Mouse (Mus musculus): ENCODE measurements around the gene Tsen34. TPM values are rescaled to one million over a fixed set of nuclear protein-coding genes. Genes with fewer than 3 reads are reported as not detected.

Tsen34 gene
- 274 and 286 TPM in 2 replicates for polyA plus RNA-seq (2015; fragmentation: Nextera tagmentation; extraction: Ambion mirVana)

GRCm38 (mm10) chr7:3692382-3692986 is at the start of gene Tsen34:
Gene Tsen34 (plus strand): TSS chr7:3692863.
- peak; percentile 67 for ATAC-seq (replicated peaks; ENCODE audit: low FRiP score)
- Histone ChIP-seq H3K9ac (peak within 1 kb of the TSS; percentile 90), H3K4me2 (peak within 1 kb of the TSS; percentile 90), H3K4me3 (replicated peaks) (peak within 1 kb of the TSS; percentile 76), H3K4me1 (peaks cover 25% of the 10 kb centered on the region), H3K9me3 (replicated peaks) (no peaks in the 10 kb centered on the region), H3K27ac (peak within 1 kb of the TSS; percentile 99), H3K36me3 (peaks cover 42% of the 10 kb centered on the region), H3K27me3 (no peaks in the 10 kb centered on the region)
- under 1% methylated on average over 49 of the region's 49 CpGs for WGBS

DNA sequence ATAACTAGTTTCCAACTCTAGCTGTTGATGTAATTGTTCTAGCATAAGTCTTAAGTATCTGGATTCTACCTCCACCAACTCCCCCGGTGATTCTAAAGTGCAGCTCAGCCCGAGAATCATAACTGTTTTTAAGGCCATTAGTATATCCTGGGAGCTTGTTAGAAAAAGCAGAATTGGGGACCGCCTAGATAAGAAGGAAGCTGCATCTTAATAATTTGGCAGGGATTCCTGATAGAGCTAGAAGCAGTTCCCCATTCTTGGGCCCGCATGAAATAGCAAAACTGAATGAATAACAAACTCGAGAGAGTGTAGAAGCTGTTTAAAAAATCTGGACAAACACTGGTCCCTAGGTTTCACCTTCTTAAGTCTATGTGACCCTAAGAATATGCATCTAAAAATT is 49.3 kb upstream of the Tsen34 start:
- Histone ChIP-seq H3K27ac (no peak overlapping the region), H3K4me2 (peak overlapping the region; percentile 75; the same call in 1 of the 2 replicates), H3K9me3 (replicated peaks) (no peaks in the 10 kb centered on the region), H3K9ac (no peak overlapping the region), H3K4me1 (peaks cover 30% of the 10 kb centered on the region), H3K4me3 (replicated peaks) (no peak overlapping the region), H3K27me3 (no peaks in the 10 kb centered on the region), H3K36me3 (peaks cover 53% of the 10 kb centered on the region)
- 68% methylated on average over 5 of the region's 5 CpGs for WGBS
- ATAC-seq (replicated peaks; ENCODE audit: low FRiP score) = no peak

GRCm38 (mm10) chr7:3643843-3644242 is 48.8 kb upstream of the Tsen34 start:
- H3K9ac ChIP-seq = peak overlapping the region; percentile 24; the same call in 1 of the 2 replicates
- ATAC-seq (replicated peaks; ENCODE audit: low FRiP score) = no peak
- 0 out of 2 replicates have a peak overlapping the region, but pooled peaks have one; percentile 99 for H3K27ac ChIP-seq
- 19% methylated on average over 9 of the region's 9 CpGs for WGBS
- no peaks in the 10 kb centered on the region for H3K9me3 ChIP-seq (replicated peaks)
- H3K27me3 ChIP-seq = no peaks in the 10 kb centered on the region
- peak overlapping the region; percentile 99 for H3K4me3 ChIP-seq (replicated peaks)
- peaks cover 34% of the 10 kb centered on the region for H3K4me1 ChIP-seq
- peak overlapping the region; percentile 75 for H3K4me2 ChIP-seq
- peaks cover 53% of the 10 kb centered on the region for H3K36me3 ChIP-seq

DNA sequence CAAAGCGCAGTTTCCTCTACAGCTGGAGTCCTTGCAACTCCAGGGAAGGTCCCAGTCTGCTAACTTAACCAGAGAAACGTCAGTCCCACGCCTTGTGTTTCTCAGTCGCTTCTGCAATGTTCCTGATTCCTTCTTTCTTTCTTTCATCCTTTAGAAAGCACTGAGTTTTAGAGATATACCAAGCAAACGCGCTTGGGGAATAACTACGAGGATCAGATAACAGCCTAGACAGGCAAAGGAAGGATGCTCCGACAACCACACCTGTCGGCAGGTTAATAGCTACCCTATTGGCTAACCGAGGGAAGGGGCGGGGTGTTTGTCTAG is 48.4 kb upstream of the Tsen34 start:
- WGBS = under 1% methylated on average over 11 of the region's 11 CpGs
- Histone ChIP-seq H3K4me1 (peaks cover 38% of the 10 kb centered on the region), H3K9ac (peak overlapping the region; percentile 24; the same call in 1 of the 2 replicates), H3K36me3 (peaks cover 51% of the 10 kb centered on the region), H3K27ac (peak overlapping the region; percentile 99), H3K4me2 (peak overlapping the region; percentile 75), H3K27me3 (no peaks in the 10 kb centered on the region), H3K9me3 (replicated peaks) (no peaks in the 10 kb centered on the region), H3K4me3 (replicated peaks) (peak overlapping the region; percentile 99)
- peak; percentile 0; the same call in 1 of the 2 replicates for ATAC-seq (replicated peaks; ENCODE audit: low FRiP score)

DNA sequence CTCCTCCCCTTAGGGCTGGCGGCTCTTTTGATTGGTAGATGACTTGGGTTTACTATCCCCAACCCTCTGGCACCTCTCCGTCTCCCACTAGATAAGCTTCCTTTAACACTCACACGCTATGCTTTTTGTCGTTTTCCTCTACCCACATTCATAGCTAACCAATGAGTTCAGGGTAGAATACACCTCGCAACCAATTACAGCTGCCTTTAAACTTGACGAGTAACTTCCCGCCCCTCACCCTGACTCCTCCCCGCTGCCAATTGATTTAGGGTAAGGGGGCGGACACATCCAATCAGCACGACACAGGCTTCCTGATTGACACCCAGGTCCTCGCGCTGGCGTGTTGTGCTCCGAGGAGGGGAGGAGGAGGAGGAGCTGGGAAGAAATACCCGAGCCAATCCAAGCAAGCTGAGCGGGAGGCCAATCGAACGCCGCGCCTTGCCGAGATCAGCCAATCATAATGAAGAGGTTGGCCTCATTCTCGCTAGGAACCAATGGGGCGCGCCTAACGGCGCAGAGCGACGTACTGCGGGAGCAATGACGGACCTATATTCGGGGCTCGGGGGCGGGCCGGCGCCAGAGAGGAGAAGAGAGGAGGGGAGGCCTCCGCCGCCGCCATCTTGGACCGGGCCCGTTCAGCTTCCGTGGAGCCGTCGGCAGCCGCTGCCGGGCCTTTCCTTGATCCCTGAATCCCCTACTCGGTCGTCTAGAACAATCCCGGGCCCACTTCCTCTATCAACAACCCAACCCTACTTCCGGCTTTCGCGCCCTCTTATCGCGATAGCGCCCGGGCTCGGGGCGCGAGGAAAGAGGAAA is 47.8 kb upstream of the Tsen34 start, which contains the start of gene Cnot3:
Gene Cnot3 (plus strand): TSS at position 597 of the 816 bp plus-strand sequence.
- Histone ChIP-seq H3K27me3 (no peaks in the 10 kb centered on the region), H3K4me1 (peaks cover 38% of the 10 kb centered on the region), H3K36me3 (peaks cover 49% of the 10 kb centered on the region), H3K9me3 (replicated peaks) (no peaks in the 10 kb centered on the region), H3K4me2 (peak within 1 kb of the TSS; percentile 76), H3K27ac (peak within 1 kb of the TSS; percentile 99), H3K9ac (peak within 1 kb of the TSS; percentile 100), H3K4me3 (replicated peaks) (peak within 1 kb of the TSS; percentile 99)
- WGBS = under 1% methylated on average over 58 of the region's 58 CpGs
- ATAC-seq (replicated peaks; ENCODE audit: low FRiP score) = peak; percentile 99

- 0 out of 2 replicates have a peak, but pooled peaks have one; percentile 0 for ATAC-seq (replicated peaks; ENCODE audit: low FRiP score)
- Histone ChIP-seq H3K9me3 (replicated peaks) (no peaks in the 10 kb centered on the region), H3K36me3 (peaks cover 49% of the 10 kb centered on the region), H3K4me3 (replicated peaks) (peak overlapping the region; percentile 99), H3K4me2 (peak overlapping the region; percentile 76), H3K9ac (peak overlapping the region; percentile 100), H3K27ac (peak overlapping the region; percentile 99), H3K27me3 (no peaks in the 10 kb centered on the region), H3K4me1 (peaks cover 38% of the 10 kb centered on the region)
- WGBS = 0% methylated on average over 53 of the region's 58 CpGs
Observed at GRCm38 (mm10) chr7:3645488-3646025, 47.1 kb upstream of the Tsen34 start.

DNA sequence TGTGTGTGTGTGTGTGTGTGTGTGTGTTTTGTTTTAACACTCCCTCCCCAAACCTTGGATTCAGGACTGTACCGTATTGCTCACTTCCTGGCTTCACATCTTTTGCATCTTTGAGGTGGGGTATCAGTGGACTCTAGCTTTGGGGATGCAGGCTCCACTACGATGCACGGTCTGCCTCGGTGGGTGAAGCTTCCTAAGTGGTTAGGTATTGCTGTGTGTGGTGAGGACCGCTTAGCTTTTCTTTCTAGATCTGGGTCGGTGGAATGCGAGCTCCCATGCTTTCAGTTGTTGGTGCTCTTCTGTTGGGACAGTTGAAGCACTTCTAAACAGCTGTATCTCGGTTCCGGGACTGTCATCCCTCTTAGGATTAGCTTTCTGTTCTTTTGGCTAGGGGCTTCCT is 46.5 kb upstream of the Tsen34 start:
- 15% methylated on average over 9 of the region's 9 CpGs for WGBS

GRCm38 (mm10) chr7:3646641-3647040 is 46.0 kb upstream of the Tsen34 start:
- WGBS = 57% methylated on average over 4 of the region's 4 CpGs
- Histone ChIP-seq H3K4me1 (peaks cover 38% of the 10 kb centered on the region), H3K36me3 (peaks cover 49% of the 10 kb centered on the region), H3K9me3 (replicated peaks) (no peaks in the 10 kb centered on the region), H3K27me3 (no peaks in the 10 kb centered on the region), H3K27ac (no peak overlapping the region), H3K9ac (peak overlapping the region; percentile 100), H3K4me3 (replicated peaks) (peak overlapping the region; percentile 99), H3K4me2 (peak overlapping the region; percentile 76)
- no peak for ATAC-seq (replicated peaks; ENCODE audit: low FRiP score)

More for the DNA sequence above, 46.5 kb upstream of the Tsen34 start:
- Histone ChIP-seq H3K4me2 (peak overlapping the region; percentile 76), H3K27ac (peak overlapping the region; percentile 99; the same call in 1 of the 2 replicates), H3K9ac (peak overlapping the region; percentile 100), H3K9me3 (replicated peaks) (no peaks in the 10 kb centered on the region), H3K27me3 (no peaks in the 10 kb centered on the region), H3K4me3 (replicated peaks) (peak overlapping the region; percentile 99), H3K36me3 (peaks cover 49% of the 10 kb centered on the region), H3K4me1 (peaks cover 38% of the 10 kb centered on the region)
- no peak for ATAC-seq (replicated peaks; ENCODE audit: low FRiP score)

DNA sequence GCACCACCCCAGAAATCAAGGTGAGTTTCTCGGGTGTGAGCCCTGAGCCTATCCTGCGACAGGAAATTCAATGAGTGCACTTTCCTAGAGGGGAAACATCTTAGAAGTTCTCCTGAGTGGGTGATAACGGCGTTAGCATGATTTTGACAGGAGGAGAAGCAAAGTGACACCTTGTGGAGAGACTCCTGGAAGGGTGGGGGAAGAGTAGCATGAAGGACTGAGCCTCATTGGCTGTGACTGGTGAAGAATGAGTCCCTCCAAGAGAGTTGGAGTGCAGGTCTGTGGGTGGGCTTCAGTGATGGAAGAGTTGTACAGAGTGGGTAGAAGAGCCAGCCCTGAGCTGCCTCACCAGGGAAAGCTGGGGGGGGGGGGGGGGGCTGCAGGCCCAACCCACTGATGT is 35.7 kb upstream of the Tsen34 start:
- H3K27me3 ChIP-seq = no peaks in the 10 kb centered on the region
- H3K4me1 ChIP-seq = no peaks in the 10 kb centered on the region
- no peaks in the 10 kb centered on the region for H3K9me3 ChIP-seq (replicated peaks)
- H3K9ac ChIP-seq = no peak overlapping the region
- H3K36me3 ChIP-seq = peaks cover 100% of the 10 kb centered on the region
- H3K4me3 ChIP-seq (replicated peaks) = no peak overlapping the region
- no peak for ATAC-seq (replicated peaks; ENCODE audit: low FRiP score)
- H3K27ac ChIP-seq = no peak overlapping the region
- 87% methylated on average over 4 of the region's 4 CpGs for whole genome bisulfite sequencing
- H3K4me2 ChIP-seq = no peak overlapping the region

- Histone ChIP-seq H3K36me3 (peaks cover 99% of the 10 kb centered on the region), H3K4me2 (no peak overlapping the region), H3K4me1 (peaks cover 4% of the 10 kb centered on the region), H3K4me3 (replicated peaks) (no peak overlapping the region), H3K9ac (no peak overlapping the region), H3K9me3 (replicated peaks) (no peaks in the 10 kb centered on the region), H3K27ac (no peak overlapping the region), H3K27me3 (no peaks in the 10 kb centered on the region)
- WGBS = 93% methylated on average over 14 of the region's 14 CpGs
- no peak for ATAC-seq (replicated peaks; ENCODE audit: low FRiP score)
Observed at GRCm38 (mm10) chr7:3658578-3658977, 34.1 kb upstream of the Tsen34 start.

- Histone ChIP-seq H3K4me2 (peak overlapping the region; percentile 66), H3K9ac (peak overlapping the region; percentile 79), H3K27ac (peak overlapping the region; percentile 93), H3K9me3 (replicated peaks) (no peaks in the 10 kb centered on the region), H3K27me3 (no peaks in the 10 kb centered on the region), H3K4me3 (replicated peaks) (peak overlapping the region; percentile 82), H3K36me3 (peaks cover 44% of the 10 kb centered on the region), H3K4me1 (peaks cover 33% of the 10 kb centered on the region)
- WGBS = 29% methylated on average over 15 of the region's 15 CpGs
- peak; percentile 30 for ATAC-seq (replicated peaks; ENCODE audit: low FRiP score)
Observed at GRCm38 (mm10) chr7:3664524-3665214, 28.0 kb upstream of the Tsen34 start.

Data from kidney, embryonic 15.5 days (tissue).